Mouse (Mus musculus) layer of hippocampus, adult 9-11 months (tissue): ENCODE results near the gene Pbx2.
A peak's percentile ranks its signal among the peaks of the same experiment; 100 is the strongest.

Source experiments
- DNase-seq: peaks from one replicate; pipeline ENCODE4 v3.0.0; 2022

Pbx2 gene

DNA sequence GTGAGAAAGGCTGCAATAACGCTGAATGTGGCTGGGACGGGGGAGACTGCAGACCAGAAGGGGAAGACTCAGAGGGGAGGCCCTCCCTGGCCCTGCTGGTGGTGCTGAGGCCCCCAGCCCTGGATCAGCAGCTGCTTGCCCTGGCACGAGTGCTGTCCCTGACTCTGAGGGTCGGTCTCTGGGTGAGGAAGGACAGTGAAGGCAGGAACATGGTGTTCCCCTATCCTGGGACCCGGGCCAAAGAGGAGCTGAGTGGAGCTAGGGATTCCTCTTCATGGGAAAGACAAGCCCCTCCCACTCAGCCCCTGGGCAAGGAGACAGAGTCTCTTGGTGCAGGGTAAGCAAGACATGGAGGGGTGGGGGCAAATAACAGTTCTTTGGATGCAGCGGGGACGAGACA is 7.7 kb upstream of the Pbx2 start:
- no peak for DNase-seq

- no peak for DNase-seq
Measured at GRCm38 (mm10) chr17:34583819-34584218, 7.2 kb upstream of the Pbx2 start.

GRCm38 (mm10) chr17:34585121-34585520 is 5.9 kb upstream of the Pbx2 start:
- peak; percentile 39 for DNase-seq

- no peak for DNase-seq
Measured at GRCm38 (mm10) chr17:34585877-34586771, 4.9 kb upstream of the Pbx2 start.

GRCm38 (mm10) chr17:34586796-34587422 is 4.2 kb upstream of the Pbx2 start:
- DNase-seq = peak; percentile 94

GRCm38 (mm10) chr17:34587423-34587811 is 3.6 kb upstream of the Pbx2 start:
- peak; percentile 98 for DNase-seq

DNA sequence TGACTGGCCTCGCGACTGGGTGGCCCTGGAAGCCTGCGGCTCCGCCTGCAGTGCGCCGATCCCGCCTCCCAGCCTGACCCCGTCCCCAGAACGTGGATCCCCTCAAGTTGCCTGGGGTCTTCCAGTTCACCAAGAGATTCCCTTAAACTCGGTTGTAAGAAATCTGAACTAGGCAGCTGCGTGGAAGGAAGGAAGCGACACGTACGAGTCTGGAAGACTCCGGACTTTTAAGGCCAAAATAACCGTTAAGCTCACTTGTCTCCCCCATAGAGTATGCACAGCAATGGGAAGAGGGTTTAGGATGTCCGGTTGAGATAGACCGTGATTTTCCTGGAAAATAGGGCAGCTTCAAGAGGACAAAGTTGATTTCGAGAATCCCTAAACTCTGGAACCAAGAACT is 3.3 kb upstream of the Pbx2 start:
- DNase-seq = no peak

- DNase-seq = no peak
Measured at GRCm38 (mm10) chr17:34588767-34589166, 2.3 kb upstream of the Pbx2 start.

DNA sequence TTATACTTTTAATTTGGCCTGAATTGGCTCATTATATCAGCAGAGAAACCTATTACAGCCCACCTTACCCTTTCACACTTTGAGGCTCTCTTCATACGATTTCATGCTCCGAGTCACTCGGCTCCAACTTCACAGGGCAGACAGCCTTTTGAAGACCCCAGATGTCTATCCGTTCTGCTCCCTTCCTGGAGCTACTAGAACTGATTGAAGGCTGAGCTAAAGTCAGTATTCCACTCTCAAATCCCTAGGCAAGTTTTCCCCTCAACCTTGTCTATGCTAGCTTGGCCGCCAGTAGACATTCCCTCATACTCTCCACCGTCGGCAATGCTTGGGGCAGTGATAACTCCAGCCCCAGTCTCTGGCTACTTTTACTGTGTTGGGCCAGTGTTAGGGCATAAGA is 1.9 kb upstream of the Pbx2 start:
- no peak for DNase-seq

- no peak for DNase-seq
Measured at GRCm38 (mm10) chr17:34589681-34590101, 1.4 kb upstream of the Pbx2 start, which contains the start of gene Gpsm3. Gene Gpsm3, plus strand, starts transcription at chr17:34589806.

DNA sequence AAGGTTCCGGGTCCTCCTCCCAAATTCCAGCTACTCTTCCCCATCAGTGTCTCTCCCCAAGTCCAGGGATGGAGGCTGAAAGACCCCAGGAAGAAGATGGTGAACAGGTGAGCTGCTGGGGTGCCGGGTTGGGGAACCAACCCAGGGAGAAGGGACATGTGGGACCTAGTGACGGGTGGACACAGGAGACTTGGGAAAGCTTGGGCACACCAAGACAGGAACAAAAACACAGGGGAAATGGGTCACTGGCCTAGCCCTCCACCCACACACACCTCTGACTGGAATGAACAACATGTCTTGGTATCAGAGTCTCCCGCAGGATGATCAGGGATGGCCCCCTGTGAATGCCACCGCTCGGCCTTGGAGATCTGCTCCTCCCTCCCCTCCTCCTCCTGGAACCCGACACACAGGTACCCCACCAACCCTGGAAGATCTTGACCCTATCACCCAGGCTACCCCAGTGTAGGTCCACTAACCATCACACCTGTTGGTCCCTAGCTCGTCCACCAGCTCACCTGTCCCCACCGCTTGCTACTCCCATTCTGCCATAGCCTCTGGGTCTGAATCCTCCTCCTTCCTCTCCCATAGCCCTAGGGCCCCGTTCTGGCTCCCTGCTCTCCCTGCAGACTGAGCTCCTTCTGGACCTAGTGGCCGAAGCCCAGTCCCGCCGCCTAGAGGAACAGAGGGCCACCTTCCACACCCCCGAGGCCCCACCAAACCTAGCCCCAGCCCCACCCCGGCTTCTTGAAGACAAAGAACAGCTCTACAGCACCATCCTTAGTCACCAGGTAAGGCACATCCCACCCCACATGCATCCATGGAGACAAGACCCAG is 695 bp upstream of the Pbx2 start:
- no peak for DNase-seq

DNA sequence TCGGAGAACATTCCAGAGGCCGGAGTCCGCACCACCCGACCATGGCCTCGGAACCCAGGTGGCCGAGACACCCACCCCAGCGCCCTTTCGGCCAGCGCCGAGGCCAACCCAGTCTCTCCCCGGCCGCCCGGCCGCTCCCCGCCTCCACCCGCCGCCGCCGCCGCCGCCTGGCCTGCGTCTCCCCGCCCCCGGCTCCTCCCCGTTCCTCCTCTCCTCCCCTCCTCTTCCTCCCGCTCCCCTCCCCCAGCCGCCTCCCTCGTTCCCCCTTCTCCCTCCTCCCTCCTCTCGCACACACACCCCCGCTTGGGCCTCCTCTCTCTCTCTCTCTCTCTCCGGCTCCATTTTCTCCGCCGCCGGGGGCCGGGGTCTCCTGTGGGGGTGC is 919 bp downstream of the Pbx2 start:
- DNase-seq = peak; percentile 87

DNA sequence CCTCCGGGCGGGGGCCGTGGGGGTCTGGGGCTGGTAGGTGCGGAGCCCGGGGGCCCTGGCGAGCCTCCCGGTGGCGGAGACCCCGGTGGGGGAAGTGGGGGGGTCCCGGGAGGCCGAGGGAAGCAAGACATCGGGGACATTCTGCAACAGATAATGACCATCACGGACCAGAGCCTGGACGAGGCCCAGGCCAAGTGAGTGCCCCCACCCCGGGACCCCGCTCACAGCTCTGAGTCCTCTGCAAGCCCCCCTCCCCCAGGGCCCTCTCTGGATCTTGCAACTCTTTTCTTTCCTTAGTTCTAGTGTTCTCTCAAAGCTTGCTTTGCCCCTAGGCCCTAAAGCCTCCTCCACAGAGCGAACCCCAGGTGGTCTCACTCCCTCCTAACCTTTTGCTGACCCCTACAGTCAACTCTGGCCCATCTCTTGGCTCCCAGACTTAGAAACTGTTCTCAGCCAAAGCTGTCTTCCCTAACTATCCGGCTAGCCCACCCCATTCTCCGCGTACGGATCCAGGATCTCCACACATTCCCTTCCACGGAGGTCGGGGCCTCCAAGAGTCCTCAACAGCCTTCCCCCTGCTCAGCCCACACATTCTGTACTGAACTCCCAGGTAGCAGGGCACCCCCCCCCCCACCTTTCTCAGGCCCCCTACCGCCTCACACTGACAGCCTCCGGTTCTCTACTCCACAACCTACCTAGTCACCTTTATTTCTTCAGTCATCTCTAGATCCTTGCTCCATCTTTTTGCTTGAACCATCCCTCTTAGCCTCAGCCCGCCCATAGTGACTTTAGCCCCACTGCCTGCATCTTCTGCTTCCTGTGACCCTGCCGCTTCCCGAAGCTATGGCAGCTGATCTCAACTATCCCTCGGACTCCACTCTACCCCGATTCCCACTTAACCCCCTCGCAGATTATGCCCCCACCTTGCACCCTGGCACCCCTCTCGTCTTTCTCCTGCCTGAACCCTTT is 1.8 kb downstream of the Pbx2 start:
- DNase-seq = no peak

- DNase-seq = no peak
Measured at GRCm38 (mm10) chr17:34593752-34594525, 2.9 kb downstream of the Pbx2 start.

DNA sequence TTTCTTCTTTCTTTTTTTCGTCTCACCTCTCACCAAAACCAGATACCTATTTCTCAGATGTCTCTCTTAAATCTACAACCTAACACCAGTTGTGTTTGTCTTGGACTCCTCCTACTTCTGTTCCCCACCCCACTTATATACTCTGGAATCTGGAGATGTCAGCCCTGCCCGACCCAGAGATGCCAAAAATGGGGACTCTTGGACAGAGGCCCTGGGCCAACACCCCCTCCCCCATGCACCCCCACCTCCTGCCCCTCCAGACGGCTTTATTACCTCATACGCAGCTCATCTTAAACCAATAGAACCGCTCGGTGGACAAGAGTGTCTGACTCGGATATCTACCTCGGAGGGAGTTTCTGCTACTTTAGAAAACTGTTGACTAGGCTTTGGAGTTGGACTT is 5.0 kb downstream of the Pbx2 start:
- DNase-seq = no peak

- DNase-seq = no peak
Measured at GRCm38 (mm10) chr17:34597566-34598095, 6.6 kb downstream of the Pbx2 start, which contains the start of gene Ager. Gene Ager, plus strand, starts transcription at chr17:34597862.

- no peak for DNase-seq
Measured at GRCm38 (mm10) chr17:34599891-34600290, 8.8 kb downstream of the Pbx2 start.

- DNase-seq = no peak
Measured at GRCm38 (mm10) chr17:34601796-34602195, 10.7 kb downstream of the Pbx2 start.

- peak; percentile 100 for DNase-seq
Measured at GRCm38 (mm10) chr17:34603375-34604060, 12.5 kb downstream of the Pbx2 start, which contains the start of gene Rnf5. Gene Rnf5, minus strand, starts transcription at chr17:34603690.

GRCm38 (mm10) chr17:34604061-34604508 is 13.0 kb downstream of the Pbx2 start, which contains the start of gene Agpat1:
Gene Agpat1, plus strand, starts transcription at chr17:34604262.
- DNase-seq = peak; percentile 99
